Mouse (Mus musculus) hindbrain, embryonic 12.5 days (tissue): ENCODE results near the gene Zc2hc1b. TPM values are rescaled to one million over a fixed set of nuclear protein-coding genes. Genes with fewer than 3 reads are reported as not detected.

Experiments
- ATAC-seq: fragments of 200-750 bp; cut with Nextera tagmentation; 2 replicates; pipeline ENCODE4 v1.8.0; 2017; ENCODE audit warnings: moderate TSS enrichment; ENCODE audit not compliant: low FRiP score
- H3K27ac ChIP-seq: fragments of 300-500 bp; sonication (generic); 2 replicates; pipeline ENCODE4 v1.5.1; 2016; ENCODE audit warnings: mild to moderate bottlenecking
- H3K27me3 ChIP-seq: fragments of 300-500 bp; sonication (generic); 2 replicates; pipeline ENCODE4 v1.6.1; 2016; ENCODE audit warnings: mild to moderate bottlenecking
- H3K36me3 ChIP-seq: fragments of 300-500 bp; sonication (generic); 2 replicates; pipeline ENCODE4 v1.6.1; 2016; ENCODE audit warnings: mild to moderate bottlenecking
- H3K4me1 ChIP-seq: fragments of 300-500 bp; sonication (generic); 2 replicates; pipeline ENCODE4 v1.6.1; 2016
- H3K4me2 ChIP-seq: fragments of 300-500 bp; sonication (generic); replicated peaks from 2 replicates; pipeline ENCODE4 v1.6.1; 2016; ENCODE audit warnings: mild to moderate bottlenecking
- H3K4me3 ChIP-seq: fragments of 300-500 bp; sonication (generic); 2 replicates; pipeline ENCODE4 v1.5.1; 2016; ENCODE audit warnings: mild to moderate bottlenecking
- H3K9ac ChIP-seq: fragments of 300-500 bp; sonication (generic); 2 replicates; pipeline ENCODE4 v1.6.1; 2016; ENCODE audit warnings: mild to moderate bottlenecking, moderate library complexity
- H3K9me3 ChIP-seq: fragments of 300-500 bp; sonication (generic); replicated peaks from 2 replicates; pipeline ENCODE4 v1.6.1; 2016; ENCODE audit warnings: mild to moderate bottlenecking
- WGBS: fragments of 180-500 bp; shearing (Covaris S2); methylation state at CpG from one replicate; pipeline ENCODE4 v1.1.7; 2016; 5-methylcytosine and 5-hydroxymethylcytosine counted together
- polyA plus RNA-seq: library from polyadenylated mRNA; unstranded; fragments of >200 nt; fragmentation: Nextera tagmentation; extraction: Ambion mirVana; gene quantifications from 2 replicates; pipeline ENCODE4 v1.2.1, GENCODE M21; 2016

The Zc2hc1b gene
- polyA plus RNA-seq, 1 experiment from 2014 or later: not detected

GRCm38 (mm10) chr10:13168461-13168860, 9.4 kb downstream of the Zc2hc1b start:
- no peak for ATAC-seq
- Histone ChIP-seq H3K4me1 (peaks cover 8% of the 10 kb centered on the region), H3K4me2 (no peak overlapping the region), H3K27me3 (no peaks in the 10 kb centered on the region), H3K27ac (no peak overlapping the region), H3K9me3 (peaks cover 6% of the 10 kb centered on the region; the same call in 1 of the 2 replicates), H3K4me3 (no peak overlapping the region), H3K36me3 (no peaks in the 10 kb centered on the region), H3K9ac (no peak overlapping the region)
- 83% methylated on average over 5 of the region's 5 CpGs for WGBS

GRCm38 (mm10) chr10:13162031-13162430, 15.8 kb downstream of the Zc2hc1b start:
- Histone ChIP-seq H3K9ac (no peak overlapping the region), H3K27me3 (no peaks in the 10 kb centered on the region), H3K27ac (no peak overlapping the region), H3K4me1 (no peaks in the 10 kb centered on the region), H3K4me3 (no peak overlapping the region), H3K4me2 (no peak overlapping the region), H3K9me3 (peaks cover 6% of the 10 kb centered on the region; the same call in 1 of the 2 replicates), H3K36me3 (no peaks in the 10 kb centered on the region)
- WGBS: 88% methylated on average over 4 of the region's 4 CpGs
- no peak for ATAC-seq

- no peak for ATAC-seq
- H3K36me3 ChIP-seq: no peaks in the 10 kb centered on the region
- H3K4me2 ChIP-seq: no peak overlapping the region
- H3K9me3 ChIP-seq: peaks cover 6% of the 10 kb centered on the region; the same call in 1 of the 2 replicates
- 89% methylated on average over 4 of the region's 4 CpGs for WGBS
- no peak overlapping the region for H3K4me3 ChIP-seq
- H3K27me3 ChIP-seq: no peaks in the 10 kb centered on the region
- H3K4me1 ChIP-seq: no peaks in the 10 kb centered on the region
- no peak overlapping the region for H3K27ac ChIP-seq
- H3K9ac ChIP-seq: no peak overlapping the region
Observed at GRCm38 (mm10) chr10:13160913-13161312, 16.9 kb downstream of the Zc2hc1b start.

- H3K4me1 ChIP-seq: no peaks in the 10 kb centered on the region
- H3K9me3 ChIP-seq: no peaks in the 10 kb centered on the region
- 86% methylated on average over 5 of the region's 5 CpGs for WGBS
- ATAC-seq: no peak
- no peaks in the 10 kb centered on the region for H3K27me3 ChIP-seq
- H3K27ac ChIP-seq: no peak overlapping the region
- no peaks in the 10 kb centered on the region for H3K36me3 ChIP-seq
- H3K4me2 ChIP-seq: no peak overlapping the region
- H3K9ac ChIP-seq: no peak overlapping the region
- H3K4me3 ChIP-seq: no peak overlapping the region
Observed at GRCm38 (mm10) chr10:13155377-13155776, 22.4 kb downstream of the Zc2hc1b start.

GRCm38 (mm10) chr10:13152811-13153364, 24.9 kb downstream of the Zc2hc1b start:
- no peaks in the 10 kb centered on the region for H3K27me3 ChIP-seq
- 82% methylated on average over 4 of the region's 4 CpGs for WGBS

GRCm38 (mm10) chr10:13151353-13151752, 26.5 kb downstream of the Zc2hc1b start:
- no peak overlapping the region for H3K27ac ChIP-seq
- H3K4me3 ChIP-seq: no peak overlapping the region
- H3K36me3 ChIP-seq: no peaks in the 10 kb centered on the region
- 87% methylated on average over 5 of the region's 5 CpGs for whole genome bisulfite sequencing
- no peak overlapping the region for H3K9ac ChIP-seq
- ATAC-seq: no peak
- no peak overlapping the region for H3K4me2 ChIP-seq
- no peaks in the 10 kb centered on the region for H3K9me3 ChIP-seq
- H3K4me1 ChIP-seq: 0 out of 2 replicates have a peak, but pooled peaks cover 2% of the 10 kb centered on the region
- H3K27me3 ChIP-seq: no peaks in the 10 kb centered on the region

More at GRCm38 (mm10) chr10:13152811-13153364, 24.9 kb downstream of the Zc2hc1b start:
- Histone ChIP-seq H3K4me2 (no peak overlapping the region), H3K4me3 (no peak overlapping the region), H3K27ac (no peak overlapping the region), H3K9me3 (no peaks in the 10 kb centered on the region), H3K4me1 (0 out of 2 replicates have a peak, but pooled peaks cover 2% of the 10 kb centered on the region), H3K9ac (no peak overlapping the region), H3K36me3 (no peaks in the 10 kb centered on the region)
- ATAC-seq: no peak

GRCm38 (mm10) chr10:13150435-13150834, 27.4 kb downstream of the Zc2hc1b start:
- no peak overlapping the region for H3K27ac ChIP-seq
- 0 out of 2 replicates have a peak, but pooled peaks cover 2% of the 10 kb centered on the region for H3K4me1 ChIP-seq
- H3K9ac ChIP-seq: no peak overlapping the region
- no peaks in the 10 kb centered on the region for H3K36me3 ChIP-seq
- WGBS: 64% methylated on average over 3 of the region's 3 CpGs
- no peak overlapping the region for H3K4me2 ChIP-seq
- 0 out of 2 replicates have a peak, but pooled peaks have one; percentile 61 for ATAC-seq
- H3K9me3 ChIP-seq: no peaks in the 10 kb centered on the region
- H3K27me3 ChIP-seq: no peaks in the 10 kb centered on the region
- no peak overlapping the region for H3K4me3 ChIP-seq

GRCm38 (mm10) chr10:13140434-13140833, 37.4 kb downstream of the Zc2hc1b start:
- Histone ChIP-seq H3K4me1 (no peaks in the 10 kb centered on the region), H3K36me3 (no peaks in the 10 kb centered on the region), H3K27ac (no peak overlapping the region), H3K9me3 (no peaks in the 10 kb centered on the region), H3K27me3 (no peaks in the 10 kb centered on the region), H3K9ac (no peak overlapping the region), H3K4me2 (no peak overlapping the region), H3K4me3 (no peak overlapping the region)
- no peak for ATAC-seq
- WGBS: 85% methylated on average over 2 of the region's 2 CpGs

- no peak for ATAC-seq
Observed at GRCm38 (mm10) chr10:13137906-13138305, 39.9 kb downstream of the Zc2hc1b start.

GRCm38 (mm10) chr10:13135751-13136150, 42.1 kb downstream of the Zc2hc1b start:
- Histone ChIP-seq H3K9me3 (no peaks in the 10 kb centered on the region), H3K27ac (no peak overlapping the region), H3K36me3 (no peaks in the 10 kb centered on the region), H3K4me1 (no peaks in the 10 kb centered on the region), H3K4me3 (no peak overlapping the region), H3K9ac (no peak overlapping the region), H3K27me3 (no peaks in the 10 kb centered on the region), H3K4me2 (no peak overlapping the region)
- ATAC-seq: no peak
- whole genome bisulfite sequencing: 90% methylated on average over 7 of the region's 7 CpGs

More at GRCm38 (mm10) chr10:13137906-13138305, 39.9 kb downstream of the Zc2hc1b start:
- no peaks in the 10 kb centered on the region for H3K36me3 ChIP-seq
- no peak overlapping the region for H3K4me2 ChIP-seq
- H3K27ac ChIP-seq: no peak overlapping the region
- H3K9me3 ChIP-seq: no peaks in the 10 kb centered on the region
- no peak overlapping the region for H3K9ac ChIP-seq
- no peak overlapping the region for H3K4me3 ChIP-seq
- WGBS: 86% methylated on average over 6 of the region's 6 CpGs
- H3K27me3 ChIP-seq: no peaks in the 10 kb centered on the region
- H3K4me1 ChIP-seq: no peaks in the 10 kb centered on the region

GRCm38 (mm10) chr10:13135276-13135675, 42.5 kb downstream of the Zc2hc1b start:
- Histone ChIP-seq H3K9me3 (no peaks in the 10 kb centered on the region), H3K9ac (no peak overlapping the region), H3K36me3 (no peaks in the 10 kb centered on the region), H3K4me3 (no peak overlapping the region), H3K27ac (no peak overlapping the region), H3K4me2 (no peak overlapping the region), H3K4me1 (no peaks in the 10 kb centered on the region), H3K27me3 (no peaks in the 10 kb centered on the region)
- 95% methylated on average over 7 of the region's 7 CpGs for WGBS
- ATAC-seq: no peak

- Histone ChIP-seq H3K4me1 (no peaks in the 10 kb centered on the region), H3K4me2 (no peak overlapping the region), H3K9ac (no peak overlapping the region), H3K27me3 (no peaks in the 10 kb centered on the region), H3K36me3 (peaks cover 1% of the 10 kb centered on the region), H3K4me3 (no peak overlapping the region), H3K27ac (no peak overlapping the region), H3K9me3 (no peaks in the 10 kb centered on the region)
- ATAC-seq: no peak
- WGBS: 92% methylated on average over 4 of the region's 4 CpGs
Observed at GRCm38 (mm10) chr10:13133850-13134249, 44.0 kb downstream of the Zc2hc1b start.

- Histone ChIP-seq H3K36me3 (peaks cover 20% of the 10 kb centered on the region), H3K9ac (no peak overlapping the region), H3K27ac (no peak overlapping the region), H3K4me1 (0 out of 2 replicates have a peak, but pooled peaks cover 3% of the 10 kb centered on the region), H3K9me3 (no peaks in the 10 kb centered on the region), H3K27me3 (no peaks in the 10 kb centered on the region), H3K4me2 (no peak overlapping the region), H3K4me3 (no peak overlapping the region)
- ATAC-seq: no peak
- WGBS: 89% methylated on average over 7 of the region's 7 CpGs
Observed at GRCm38 (mm10) chr10:13127946-13128345, 49.9 kb downstream of the Zc2hc1b start.
